Mouse (Mus musculus) B cell, adult 67 days (primary cell): ENCODE measurements around the gene Insig2. TPM values are rescaled to one million over a fixed set of nuclear protein-coding genes. Genes with fewer than 3 reads are reported as not detected.

Experiments
- total RNA-seq, 2 experiments: library from RNA; stranded (reverse); gene quantifications; 4 replicates each; pipeline ENCODE4 v1.2.4; 2023

Insig2 gene
- total RNA-seq, result 10 to 100 TPM; 36.1 to 37.2 TPM

DNA sequence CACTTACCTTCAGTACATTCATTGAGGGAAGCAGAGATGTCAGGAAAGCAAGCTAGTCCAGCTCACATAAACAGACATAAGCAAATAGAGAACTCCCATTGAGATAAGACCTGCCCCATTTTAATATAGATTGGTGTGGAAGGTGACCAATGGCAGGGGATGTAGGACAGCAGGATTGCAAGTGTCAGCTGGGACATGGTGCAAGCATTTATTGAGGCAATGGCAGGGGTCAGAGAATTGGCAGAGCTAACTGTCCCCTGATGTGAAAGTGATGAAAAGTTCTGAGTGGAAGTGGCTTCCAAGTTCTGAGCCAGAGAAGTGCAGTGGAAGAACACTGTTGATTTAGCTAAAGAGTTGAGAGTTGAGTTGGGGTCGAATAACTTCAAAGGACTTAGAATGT, at the start of gene Insig2:
Insig2 (minus strand) TSS at position 105 of the 400 bp plus-strand sequence.

Other genes starting within 250 kb of the Insig2 start
- 10 to 100 TPM; 38.5 to 39.9 TPM for gene Ccdc93, start 98.5 kb upstream of the Insig2 start, total RNA-seq
- gene Htr5b, start 195.9 kb upstream of the Insig2 start, total RNA-seq, result not detected
- gene Ddx18, start 235.4 kb upstream of the Insig2 start, total RNA-seq, result 10 to 100 TPM; 83.2 to 84.3 TPM